Mouse (Mus musculus) forebrain, embryonic 15.5 days (tissue): ENCODE results near the gene Bnip3. TPM values are rescaled to one million over a fixed set of nuclear protein-coding genes. Genes with fewer than 3 reads are reported as not detected.

Source experiments
- ATAC-seq: fragments of 200-750 bp; cut with Nextera tagmentation; replicated peaks from 2 replicates; pipeline ENCODE4 v1.8.0; 2017; ENCODE audit warnings: mild to moderate bottlenecking, moderate TSS enrichment, moderate library complexity
- H3K27ac ChIP-seq: fragments of 300-500 bp; sonication (generic); replicated peaks from 2 replicates; pipeline ENCODE4 v1.5.1; 2015; ENCODE audit warnings: mild to moderate bottlenecking, inconsistent platforms
- H3K27me3 ChIP-seq: fragments of 300-500 bp; sonication (generic); 2 replicates; pipeline ENCODE4 v1.6.1; 2015; ENCODE audit warnings: inconsistent platforms
- H3K36me3 ChIP-seq: fragments of 300-500 bp; sonication (generic); 2 replicates; pipeline ENCODE4 v1.6.1; 2015; ENCODE audit warnings: mild to moderate bottlenecking, inconsistent platforms
- H3K4me1 ChIP-seq: fragments of 300-500 bp; sonication (generic); 2 replicates; pipeline ENCODE4 v1.6.1; 2015; ENCODE audit warnings: inconsistent platforms
- H3K4me2 ChIP-seq: fragments of 300-500 bp; sonication (generic); replicated peaks from 2 replicates; pipeline ENCODE4 v1.6.1; 2015; ENCODE audit warnings: mild to moderate bottlenecking, inconsistent platforms
- H3K4me3 ChIP-seq: fragments of 300-500 bp; sonication (generic); 2 replicates; pipeline ENCODE4 v1.5.1; 2015; ENCODE audit warnings: mild to moderate bottlenecking, inconsistent platforms
- H3K9ac ChIP-seq: fragments of 300-500 bp; sonication (generic); replicated peaks from 2 replicates; pipeline ENCODE4 v1.6.1; 2015; ENCODE audit warnings: mild to moderate bottlenecking, inconsistent platforms
- H3K9me3 ChIP-seq: fragments of 300-500 bp; sonication (generic); 2 replicates; pipeline ENCODE4 v1.6.1; 2016; ENCODE audit warnings: inconsistent platforms
- WGBS: fragments of 180-500 bp; shearing (Covaris S2); methylation state at CpG from one replicate; pipeline ENCODE4 v1.1.7; 2015; ENCODE audit warnings: mixed read lengths; 5-methylcytosine and 5-hydroxymethylcytosine counted together
- polyA plus RNA-seq: library from polyadenylated mRNA; unstranded; fragments of >200 nt; fragmentation: Nextera tagmentation; extraction: Ambion mirVana; gene quantifications from 2 replicates; pipeline ENCODE4 v1.2.1, GENCODE M21; 2015

Bnip3 gene
- polyA plus RNA-seq, 1 experiment from 2014 or later = 79.2 TPM

DNA sequence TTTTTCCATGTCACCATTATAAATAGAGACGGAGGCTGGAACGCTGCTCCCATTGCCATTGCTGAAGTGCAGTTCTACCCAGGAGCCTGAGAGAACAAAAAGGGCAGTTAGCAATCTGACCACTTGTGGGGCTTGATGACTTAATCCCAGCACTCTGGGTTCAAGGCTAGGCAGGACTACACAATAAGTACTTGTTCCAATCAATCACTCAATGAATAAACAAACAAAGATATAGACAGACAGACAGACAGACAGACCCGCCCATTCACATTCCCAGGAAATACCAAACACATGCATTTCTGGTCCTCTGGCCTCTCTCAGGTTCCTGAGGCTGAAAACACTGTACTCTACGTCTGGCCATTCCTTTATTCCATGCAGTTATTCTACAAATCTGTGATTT is 10.6 kb downstream of the Bnip3 start:
- H3K27me3 ChIP-seq = no peaks in the 10 kb centered on the region
- H3K9ac ChIP-seq = no peak overlapping the region
- ATAC-seq = no peak
- WGBS = 88% methylated on average over 4 of the region's 4 CpGs
- H3K36me3 ChIP-seq = peaks cover 18% of the 10 kb centered on the region
- no peak overlapping the region for H3K4me2 ChIP-seq
- H3K9me3 ChIP-seq = no peaks in the 10 kb centered on the region
- no peak overlapping the region for H3K4me3 ChIP-seq
- no peak overlapping the region for H3K27ac ChIP-seq
- no peaks in the 10 kb centered on the region for H3K4me1 ChIP-seq

DNA sequence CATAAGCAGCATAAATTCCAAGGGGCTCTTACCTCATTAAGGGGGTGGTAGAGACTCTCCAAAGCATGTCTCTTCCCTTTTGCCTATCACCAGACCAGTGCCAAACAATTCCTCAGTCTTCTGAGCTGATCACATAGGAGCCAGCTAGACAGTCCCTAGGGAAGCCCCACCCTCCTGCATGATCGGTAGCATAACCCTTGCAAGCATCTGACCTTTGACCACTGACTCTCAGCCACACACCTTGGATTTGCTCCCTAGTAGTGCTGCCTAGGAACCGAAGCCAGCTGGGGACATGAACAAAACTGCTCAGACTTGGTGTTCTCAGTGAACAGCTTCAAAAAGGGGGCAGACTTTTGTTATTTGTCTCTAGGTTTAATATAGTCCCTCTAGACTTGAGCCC is 11.2 kb downstream of the Bnip3 start:
- H3K36me3 ChIP-seq = peaks cover 20% of the 10 kb centered on the region
- WGBS = 87% methylated on average over 2 of the region's 2 CpGs

DNA sequence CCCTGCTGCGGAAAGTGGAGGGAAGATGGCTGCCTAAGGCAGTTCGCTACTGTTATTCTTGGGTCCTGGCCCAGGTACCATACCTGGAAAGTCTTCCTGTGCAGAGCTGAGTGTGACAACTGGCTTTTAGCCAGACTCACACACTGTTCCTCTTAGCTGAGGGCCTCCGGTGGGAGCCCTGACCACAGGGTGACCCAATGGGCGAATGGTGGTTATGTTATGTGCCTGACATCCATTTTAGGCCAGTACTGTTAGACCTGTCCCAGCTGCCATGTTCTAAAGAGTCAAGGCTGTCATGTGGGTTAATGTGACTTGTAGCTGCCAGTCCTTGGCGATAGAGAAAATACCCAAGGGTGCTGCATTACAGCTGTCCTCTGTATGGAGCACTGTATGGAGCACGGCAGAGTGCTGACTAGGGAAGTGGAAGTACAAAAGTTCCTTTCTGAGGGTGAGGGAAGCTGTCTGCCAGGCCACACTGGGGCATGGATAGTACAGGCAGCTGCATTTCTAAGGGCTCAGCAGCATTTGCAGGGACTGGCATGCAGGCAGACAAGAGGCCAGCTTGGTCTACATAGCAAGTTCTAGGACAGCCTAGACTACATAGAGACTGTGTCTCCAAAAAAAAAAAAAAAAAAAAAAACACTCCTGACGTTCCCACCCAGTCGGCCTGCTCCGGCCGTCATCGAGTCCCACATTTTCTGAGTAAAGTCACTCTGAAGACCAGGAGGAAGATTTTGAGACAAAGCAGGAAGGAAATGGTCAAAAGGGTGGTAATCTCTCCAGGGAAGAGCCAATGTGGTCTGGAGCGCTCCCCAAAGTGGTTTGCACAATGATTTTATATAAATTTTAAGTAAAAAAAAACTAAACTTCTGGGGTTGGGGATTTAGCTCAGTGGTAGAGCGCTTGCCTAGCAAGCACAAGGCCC is 23.7 kb downstream of the Bnip3 start:
- Histone ChIP-seq H3K27me3 (no peaks in the 10 kb centered on the region), H3K4me1 (no peaks in the 10 kb centered on the region), H3K4me2 (no peak overlapping the region), H3K9ac (no peak overlapping the region), H3K4me3 (no peak overlapping the region), H3K9me3 (no peaks in the 10 kb centered on the region), H3K27ac (no peak overlapping the region), H3K36me3 (peaks cover 22% of the 10 kb centered on the region)
- no peak for ATAC-seq
- WGBS = 92% methylated on average over 13 of the region's 13 CpGs

More for the DNA sequence above, 11.2 kb downstream of the Bnip3 start:
- H3K27ac ChIP-seq = no peak overlapping the region
- no peak overlapping the region for H3K4me3 ChIP-seq
- no peak overlapping the region for H3K4me2 ChIP-seq
- no peaks in the 10 kb centered on the region for H3K4me1 ChIP-seq
- no peak for ATAC-seq
- no peaks in the 10 kb centered on the region for H3K27me3 ChIP-seq
- no peak overlapping the region for H3K9ac ChIP-seq
- no peaks in the 10 kb centered on the region for H3K9me3 ChIP-seq

DNA sequence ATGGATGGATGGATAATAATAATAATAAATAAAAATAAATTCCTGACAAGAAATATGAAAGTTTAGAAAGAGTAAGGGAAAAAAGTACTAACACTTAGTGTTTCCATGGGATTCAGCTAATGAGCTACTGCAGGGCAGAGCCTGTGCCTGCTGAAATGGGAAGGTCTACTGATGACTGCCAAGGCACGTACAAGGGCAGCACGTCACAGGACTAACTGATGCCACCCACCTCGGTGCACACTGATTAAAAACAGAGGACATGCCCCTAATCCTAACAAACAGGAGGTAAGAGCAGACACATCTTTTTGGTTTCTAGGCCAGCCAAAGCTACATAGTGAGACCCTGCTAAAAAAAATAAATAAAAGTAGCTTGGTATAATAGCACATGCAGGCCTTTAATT is 25.6 kb downstream of the Bnip3 start:
- H3K4me3 ChIP-seq = no peak overlapping the region
- ATAC-seq = no peak
- 92% methylated on average over 3 of the region's 3 CpGs for WGBS
- no peaks in the 10 kb centered on the region for H3K4me1 ChIP-seq
- H3K36me3 ChIP-seq = peaks cover 41% of the 10 kb centered on the region
- H3K27ac ChIP-seq = no peak overlapping the region
- no peaks in the 10 kb centered on the region for H3K9me3 ChIP-seq
- H3K4me2 ChIP-seq = no peak overlapping the region
- H3K27me3 ChIP-seq = no peaks in the 10 kb centered on the region
- H3K9ac ChIP-seq = no peak overlapping the region

DNA sequence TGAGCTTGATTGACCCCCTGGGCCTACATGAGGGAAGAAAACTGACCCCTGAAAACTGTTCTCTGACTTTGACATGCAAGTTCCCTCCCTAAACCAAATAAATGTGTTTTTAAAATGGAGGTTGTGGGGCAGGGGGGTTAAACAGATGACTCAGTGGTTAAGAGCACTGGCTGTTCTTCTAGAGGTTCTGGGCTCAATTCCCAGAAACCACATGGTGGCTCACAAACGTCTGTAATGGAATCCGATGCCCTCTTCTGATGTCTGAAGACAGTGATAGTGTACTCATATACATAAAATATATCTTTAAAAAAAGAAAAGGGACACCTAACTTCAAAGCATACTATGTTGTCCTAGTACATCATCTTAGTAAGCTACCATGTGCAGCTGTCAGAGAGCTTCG is 34.3 kb downstream of the Bnip3 start:
- no peaks in the 10 kb centered on the region for H3K27me3 ChIP-seq
- no peak overlapping the region for H3K9ac ChIP-seq
- 75% methylated on average over 3 of the region's 3 CpGs for whole genome bisulfite sequencing
- H3K9me3 ChIP-seq = no peaks in the 10 kb centered on the region
- no peak overlapping the region for H3K27ac ChIP-seq
- no peak overlapping the region for H3K4me2 ChIP-seq
- H3K36me3 ChIP-seq = peaks cover 83% of the 10 kb centered on the region
- ATAC-seq = no peak
- H3K4me3 ChIP-seq = no peak overlapping the region
- H3K4me1 ChIP-seq = no peaks in the 10 kb centered on the region

DNA sequence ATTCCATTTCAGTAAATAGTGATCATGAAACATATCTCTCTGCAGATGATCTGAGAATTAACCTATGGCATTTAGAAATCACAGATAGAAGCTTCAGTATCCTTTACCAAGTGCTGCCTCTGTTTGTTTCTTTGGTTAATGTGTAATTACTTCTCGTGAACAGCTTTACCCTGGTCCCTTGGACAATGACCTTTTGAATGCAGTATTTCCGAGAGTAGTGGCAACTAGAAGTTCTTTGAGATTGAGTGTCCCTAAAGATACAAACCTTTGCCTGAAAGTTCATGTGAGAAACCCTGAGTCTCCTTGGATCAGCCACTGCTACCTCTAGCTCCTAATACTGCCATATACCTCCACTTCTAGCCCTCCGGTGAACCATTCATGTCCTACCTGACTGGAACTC is 36.4 kb downstream of the Bnip3 start:
- H3K9me3 ChIP-seq = no peaks in the 10 kb centered on the region
- H3K27me3 ChIP-seq = no peaks in the 10 kb centered on the region
- no peak for ATAC-seq
- H3K9ac ChIP-seq = no peak overlapping the region
- no peaks in the 10 kb centered on the region for H3K4me1 ChIP-seq
- 95% methylated on average over 3 of the region's 3 CpGs for WGBS
- no peak overlapping the region for H3K4me3 ChIP-seq
- peaks cover 79% of the 10 kb centered on the region for H3K36me3 ChIP-seq
- H3K27ac ChIP-seq = no peak overlapping the region
- no peak overlapping the region for H3K4me2 ChIP-seq

DNA sequence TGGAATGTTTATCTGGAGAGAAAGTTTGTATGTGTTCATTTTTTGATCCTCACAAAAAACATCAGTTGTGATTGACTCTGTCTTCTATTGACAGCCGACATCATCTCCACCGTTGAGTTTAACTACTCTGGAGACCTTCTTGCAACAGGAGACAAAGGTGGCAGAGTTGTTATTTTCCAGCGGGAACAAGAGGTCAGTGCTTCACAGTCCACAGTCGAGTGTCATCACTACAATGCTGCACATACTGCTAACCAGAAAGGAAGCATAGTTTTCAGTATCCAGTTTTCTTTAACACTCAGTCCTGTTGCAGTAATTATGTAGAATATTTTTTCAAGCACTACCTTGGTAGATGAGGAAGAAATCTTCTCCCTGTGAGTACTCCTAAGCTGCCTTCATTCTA is 41.0 kb downstream of the Bnip3 start:
- H3K27ac ChIP-seq = no peak overlapping the region
- no peak for ATAC-seq
- no peak overlapping the region for H3K9ac ChIP-seq
- no peak overlapping the region for H3K4me3 ChIP-seq
- H3K9me3 ChIP-seq = no peaks in the 10 kb centered on the region
- no peaks in the 10 kb centered on the region for H3K4me1 ChIP-seq
- H3K4me2 ChIP-seq = no peak overlapping the region
- WGBS = 89% methylated on average over 4 of the region's 4 CpGs
- H3K27me3 ChIP-seq = no peaks in the 10 kb centered on the region
- H3K36me3 ChIP-seq = peaks cover 35% of the 10 kb centered on the region

DNA sequence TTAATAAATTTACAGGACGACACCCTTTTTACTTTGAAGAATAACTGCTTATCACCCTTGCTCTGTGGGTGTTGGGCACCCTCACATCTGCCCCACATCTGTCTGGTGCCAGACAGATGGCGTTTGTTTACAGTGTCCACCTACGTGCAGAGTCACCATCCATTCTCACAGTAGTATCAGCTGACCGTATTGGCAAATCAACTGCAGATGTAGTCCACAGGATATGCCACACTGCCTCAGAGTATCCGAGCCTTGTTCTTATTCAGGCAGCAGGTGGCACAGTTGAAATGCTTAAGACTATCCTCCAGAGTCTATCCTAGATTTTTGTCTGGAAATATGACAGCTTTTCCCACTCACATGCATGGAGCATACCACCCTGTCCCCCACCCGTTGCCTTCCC is 42.0 kb downstream of the Bnip3 start:
- Histone ChIP-seq H3K9ac (no peak overlapping the region), H3K27ac (no peak overlapping the region), H3K9me3 (no peaks in the 10 kb centered on the region), H3K4me3 (no peak overlapping the region), H3K27me3 (no peaks in the 10 kb centered on the region), H3K4me2 (no peak overlapping the region), H3K4me1 (no peaks in the 10 kb centered on the region), H3K36me3 (peaks cover 24% of the 10 kb centered on the region)
- WGBS = 81% methylated on average over 6 of the region's 6 CpGs
- ATAC-seq = no peak

DNA sequence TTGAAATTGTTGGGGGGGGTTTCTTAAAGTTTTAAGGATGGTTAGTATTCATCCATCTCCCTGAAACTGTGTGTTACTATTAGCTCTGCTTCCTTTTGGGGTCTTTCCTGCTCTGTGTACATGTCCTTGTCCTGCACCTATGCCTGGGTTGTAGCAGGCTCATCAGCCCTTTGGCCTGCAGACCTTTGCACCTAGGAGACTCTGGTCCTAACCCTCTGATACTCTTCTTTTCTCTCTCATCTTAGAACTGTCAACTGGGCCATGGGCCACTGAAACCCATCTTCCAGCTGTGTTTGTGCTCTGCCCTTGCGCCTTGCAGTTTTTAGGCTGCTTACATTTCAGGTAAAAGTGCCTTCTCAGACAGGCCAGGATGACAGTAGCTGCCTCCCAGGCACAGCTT is 44.5 kb downstream of the Bnip3 start:
- ATAC-seq = no peak
- Histone ChIP-seq H3K4me1 (no peaks in the 10 kb centered on the region), H3K4me3 (no peak overlapping the region), H3K27me3 (no peaks in the 10 kb centered on the region), H3K27ac (no peak overlapping the region), H3K36me3 (peaks cover 22% of the 10 kb centered on the region), H3K9ac (no peak overlapping the region), H3K9me3 (no peaks in the 10 kb centered on the region), H3K4me2 (no peak overlapping the region)
- WGBS = 90% methylated on average over 1 of the region's 1 CpGs

DNA sequence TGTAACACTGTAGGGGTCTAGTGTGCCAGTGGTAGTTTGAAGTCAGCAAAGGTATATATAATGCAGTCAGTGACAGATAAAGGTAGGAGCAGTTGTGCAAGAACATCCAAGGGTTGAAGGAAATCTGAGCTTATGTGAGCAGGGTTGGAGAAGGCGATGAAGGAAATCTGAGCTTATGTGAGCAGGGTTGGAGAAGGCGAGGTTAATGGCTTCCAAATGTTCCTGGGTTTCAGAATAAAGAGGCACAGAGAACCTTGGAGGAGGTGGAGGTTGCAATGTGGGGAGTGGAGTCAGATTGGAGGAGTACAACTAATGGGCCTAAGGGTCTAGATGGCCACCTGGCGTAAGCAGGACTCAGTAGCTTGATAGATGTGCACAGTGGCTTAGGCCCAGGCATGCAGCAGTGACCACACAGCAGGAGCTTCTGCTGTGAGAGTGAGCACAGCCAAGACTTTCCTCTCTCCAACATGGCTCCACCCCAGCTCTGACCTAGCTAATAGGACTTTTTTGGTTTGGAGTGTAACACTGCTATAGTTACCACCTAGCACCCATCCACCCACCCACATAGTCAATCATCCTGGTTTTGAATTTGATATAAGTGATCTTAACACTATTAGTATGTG is 45.3 kb downstream of the Bnip3 start:
- Histone ChIP-seq H3K27ac (no peak overlapping the region), H3K27me3 (no peaks in the 10 kb centered on the region), H3K4me2 (no peak overlapping the region), H3K36me3 (peaks cover 16% of the 10 kb centered on the region; the same call in 1 of the 2 replicates), H3K4me1 (no peaks in the 10 kb centered on the region), H3K4me3 (no peak overlapping the region), H3K9ac (no peak overlapping the region), H3K9me3 (no peaks in the 10 kb centered on the region)
- 95% methylated on average over 3 of the region's 3 CpGs for WGBS
- no peak for ATAC-seq

DNA sequence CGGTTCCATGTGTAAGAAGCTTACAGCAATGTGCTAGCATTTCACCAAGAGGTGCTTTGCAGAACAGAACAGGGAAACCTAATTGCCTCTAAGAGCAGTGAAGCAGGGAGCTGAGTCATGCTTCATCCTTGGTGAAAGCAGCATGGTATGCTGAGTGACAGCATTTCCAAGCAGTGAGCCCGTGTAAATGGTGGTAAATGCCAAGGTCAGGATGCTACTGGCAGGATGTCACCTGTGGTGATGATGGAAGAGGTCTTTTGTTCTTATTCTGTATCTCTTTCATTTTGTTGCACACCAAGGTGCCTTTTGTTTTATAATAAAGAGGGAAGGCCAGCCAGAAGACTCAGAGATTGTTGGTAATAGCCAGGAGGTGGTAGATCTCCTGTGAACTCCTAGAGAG is 52.6 kb downstream of the Bnip3 start:
- Histone ChIP-seq H3K36me3 (peaks cover 25% of the 10 kb centered on the region), H3K4me3 (no peak overlapping the region), H3K9me3 (no peaks in the 10 kb centered on the region), H3K4me2 (no peak overlapping the region), H3K9ac (no peak overlapping the region), H3K4me1 (no peaks in the 10 kb centered on the region), H3K27me3 (no peaks in the 10 kb centered on the region), H3K27ac (no peak overlapping the region)
- WGBS = 69% methylated on average over 2 of the region's 2 CpGs
- no peak for ATAC-seq

DNA sequence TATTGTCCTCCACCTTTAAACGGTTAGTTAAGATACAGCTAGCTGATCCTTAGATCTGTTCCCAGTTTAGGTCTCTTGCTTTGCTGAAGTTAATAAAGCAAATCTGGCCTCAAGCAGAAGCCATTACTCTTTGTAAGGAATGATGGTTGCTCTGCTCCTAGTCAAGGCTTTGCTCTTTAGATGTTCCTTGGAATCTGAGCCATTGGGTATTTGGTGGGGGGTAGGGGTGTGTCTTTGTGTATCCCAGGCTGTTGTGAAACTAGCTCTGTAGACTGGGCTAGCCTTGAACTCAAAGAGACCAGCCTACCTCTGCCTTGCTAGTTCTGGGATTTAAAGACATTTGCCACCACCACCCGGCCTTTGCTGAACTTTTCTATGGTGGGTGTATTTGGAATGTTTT is 55.1 kb downstream of the Bnip3 start:
- no peaks in the 10 kb centered on the region for H3K9me3 ChIP-seq
- 93% methylated on average over 2 of the region's 2 CpGs for WGBS
- peaks cover 12% of the 10 kb centered on the region for H3K4me1 ChIP-seq

More for the DNA sequence above, 55.1 kb downstream of the Bnip3 start:
- H3K27ac ChIP-seq = no peak overlapping the region
- H3K4me2 ChIP-seq = no peak overlapping the region
- H3K36me3 ChIP-seq = peaks cover 19% of the 10 kb centered on the region
- H3K9ac ChIP-seq = no peak overlapping the region
- no peak for ATAC-seq
- H3K4me3 ChIP-seq = no peak overlapping the region
- no peaks in the 10 kb centered on the region for H3K27me3 ChIP-seq
